Mouse (Mus musculus): ENCODE measurements around the gene Slc7a6os.

The Slc7a6os gene

DNA sequence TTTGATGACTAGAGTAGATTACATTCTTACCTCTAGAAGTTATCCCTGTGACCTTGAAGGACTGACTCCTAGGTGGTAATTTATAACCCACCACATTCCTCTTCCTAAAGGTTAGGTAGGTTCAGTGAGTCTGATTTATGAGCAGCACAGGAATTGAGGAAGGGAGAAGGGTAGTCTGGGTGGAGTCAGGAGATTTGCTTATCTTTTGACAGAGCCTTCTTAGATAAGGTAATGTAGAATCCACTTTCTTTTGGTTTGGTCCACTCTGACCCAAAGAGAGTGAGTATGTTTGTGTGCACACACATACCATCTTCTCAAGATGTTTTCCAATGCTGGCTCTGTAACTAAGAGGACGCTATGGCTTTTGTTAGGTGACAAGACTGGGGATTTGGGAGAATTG, 33.1 kb downstream of the Slc7a6os start:
- no peak for DNase-seq (ENCODE audit: low spot score in 2 of 2)

- DNase-seq (ENCODE audit: low spot score in 2 of 2) = no peak
Observed at GRCm38 (mm10) chr8:106176891-106177290, 33.8 kb downstream of the Slc7a6os start.

GRCm38 (mm10) chr8:106173566-106173965, 37.2 kb downstream of the Slc7a6os start:
- no peak for DNase-seq (ENCODE audit: low spot score in 2 of 2)

GRCm38 (mm10) chr8:106169934-106170480, 40.7 kb downstream of the Slc7a6os start:
- DNase-seq (ENCODE audit: low spot score in 2 of 2) = no peak

DNA sequence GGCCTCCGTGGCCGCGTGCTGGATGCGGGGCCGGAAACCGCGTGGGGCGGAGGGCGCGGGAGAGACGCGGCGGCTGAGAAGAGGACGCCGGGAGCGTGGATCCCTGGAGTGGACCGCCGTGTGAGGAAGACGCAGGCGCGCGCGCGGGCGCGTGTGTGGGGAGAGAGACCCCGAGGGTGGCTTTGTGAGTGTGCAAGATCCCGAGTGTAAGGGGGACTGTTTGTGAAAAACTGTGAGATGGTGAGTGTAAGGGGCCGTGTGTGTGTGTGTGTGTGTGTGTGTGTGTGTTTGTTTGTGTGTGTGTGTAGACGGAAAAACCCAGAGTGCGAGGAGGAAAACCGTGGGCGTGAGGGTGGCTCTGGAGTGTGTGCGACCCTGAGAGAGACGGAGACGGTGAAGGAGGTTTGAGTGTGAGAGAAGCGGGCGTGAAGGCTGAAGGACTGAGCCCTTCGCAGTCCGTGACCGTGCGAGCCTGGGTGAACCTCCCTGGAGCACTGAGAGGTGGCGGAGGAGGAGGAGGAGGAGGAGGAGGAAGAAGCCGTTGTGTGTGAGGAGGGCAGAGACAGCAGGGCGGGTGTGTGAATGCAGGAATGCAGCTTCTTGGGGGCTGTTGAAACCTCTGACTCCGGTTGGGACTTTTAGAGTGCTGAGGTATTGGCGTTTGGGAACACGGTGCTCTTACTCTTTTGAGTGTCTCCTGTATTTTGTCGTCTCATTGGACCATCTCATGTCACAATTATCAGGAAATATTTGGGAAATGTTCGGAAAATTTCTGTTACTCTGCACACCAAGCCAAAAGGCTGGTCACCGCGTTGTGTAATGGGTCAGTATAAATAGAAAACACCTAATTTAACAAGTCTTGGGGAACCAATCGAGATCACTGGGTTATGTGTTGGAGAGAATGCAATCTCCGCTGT, 41.5 kb downstream of the Slc7a6os start:
- peak in 1 of 2 experiments; percentile 68 for DNase-seq (ENCODE audit: low spot score in 2 of 2)

GRCm38 (mm10) chr8:106168356-106169016, 42.2 kb downstream of the Slc7a6os start, which contains the start of gene Slc7a6:
TSS of gene Slc7a6 (plus strand) at chr8:106168857.
- peak; percentile 77 to 83 for DNase-seq (ENCODE audit: low spot score in 2 of 2)

GRCm38 (mm10) chr8:106165460-106165859, 45.3 kb downstream of the Slc7a6os start:
- DNase-seq (ENCODE audit: low spot score in 2 of 2) = peak; percentile 57 to 66

DNA sequence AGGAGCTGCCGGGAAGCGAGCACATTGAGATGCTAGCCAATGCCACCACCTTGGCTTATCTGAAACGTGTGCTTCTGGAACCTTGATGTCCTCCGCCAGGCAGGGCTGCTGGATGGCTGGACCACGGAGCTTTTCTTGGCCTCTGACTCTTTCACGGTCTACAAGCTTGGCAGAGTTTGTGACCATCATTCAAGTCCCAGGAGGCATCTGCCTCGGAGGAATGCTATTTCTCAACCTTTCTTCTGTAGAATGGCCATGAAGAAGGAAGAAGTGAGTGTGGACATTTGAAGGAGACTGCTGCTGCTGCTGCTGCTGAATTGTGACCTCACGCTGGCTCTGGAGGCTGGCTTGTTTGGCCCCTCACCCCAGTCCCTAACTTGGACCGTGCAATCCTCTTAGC, 47.5 kb downstream of the Slc7a6os start:
- no peak for DNase-seq (ENCODE audit: low spot score in 2 of 2)

- no peak for DNase-seq (ENCODE audit: low spot score in 2 of 2)
Observed at GRCm38 (mm10) chr8:106159876-106160275, 50.9 kb downstream of the Slc7a6os start.

- no peak for DNase-seq (ENCODE audit: low spot score in 2 of 2)
Observed at GRCm38 (mm10) chr8:106158381-106158780, 52.4 kb downstream of the Slc7a6os start.

DNA sequence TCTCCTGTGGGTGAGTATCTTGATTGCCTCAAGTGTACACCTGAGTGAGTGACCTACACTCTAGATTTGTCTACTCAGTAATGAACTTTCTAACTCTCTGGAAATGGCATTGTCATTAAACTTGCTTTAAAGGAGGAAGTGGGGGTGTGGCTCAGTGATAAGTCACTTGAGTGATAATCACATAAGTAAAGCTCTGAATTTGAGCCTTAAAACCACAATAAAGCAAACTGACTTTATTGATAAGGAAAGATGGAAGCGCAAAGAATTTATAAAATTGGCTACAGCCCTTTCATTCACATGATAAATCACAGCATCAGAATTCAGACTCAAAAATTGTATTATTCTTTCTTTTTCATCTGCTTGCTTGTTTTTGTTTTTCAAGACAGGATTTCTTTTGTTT, 53.3 kb downstream of the Slc7a6os start:
- no peak for DNase-seq (ENCODE audit: low spot score in 2 of 2)

GRCm38 (mm10) chr8:106152876-106153275, 57.9 kb downstream of the Slc7a6os start:
- DNase-seq (ENCODE audit: low spot score in 2 of 2) = no peak

- DNase-seq (ENCODE audit: low spot score in 2 of 2) = no peak
Observed at GRCm38 (mm10) chr8:106151041-106151440, 59.7 kb downstream of the Slc7a6os start.
